Mouse (Mus musculus) gastrocnemius, postnatal 25 days (tissue): ENCODE results near the gene Gm49416. TPM values are rescaled to one million over a fixed set of nuclear protein-coding genes. Genes with fewer than 3 reads are reported as not detected.
A peak's percentile ranks its signal among the peaks of the same experiment; 100 is the strongest.

ENCODE experiments used
- DNase-seq: peaks from one replicate; pipeline ENCODE4 v3.0.0; 2022
- microRNA-seq, 2 experiments: library from miRNA; unstranded; fragments of <30 nt; microRNA quantifications; one replicate each; pipeline ENCODE4 v1.2.0; 2021; ENCODE audit warnings: borderline replicate concordance in 2 of 2
- total RNA-seq, 2 experiments: library from RNA; stranded (reverse); gene quantifications; 1 replicate in 1 of 2; 2 replicates in 1 of 2; pipeline ENCODE4 v1.2.3; 2021

Gm49416 gene
- total RNA-seq, 2 experiments from 2014 or later: not detected

GRCm38 (mm10) chr19:8920836-8921291, 32.1 kb downstream of the Gm49416 start:
- no peak for DNase-seq

DNA sequence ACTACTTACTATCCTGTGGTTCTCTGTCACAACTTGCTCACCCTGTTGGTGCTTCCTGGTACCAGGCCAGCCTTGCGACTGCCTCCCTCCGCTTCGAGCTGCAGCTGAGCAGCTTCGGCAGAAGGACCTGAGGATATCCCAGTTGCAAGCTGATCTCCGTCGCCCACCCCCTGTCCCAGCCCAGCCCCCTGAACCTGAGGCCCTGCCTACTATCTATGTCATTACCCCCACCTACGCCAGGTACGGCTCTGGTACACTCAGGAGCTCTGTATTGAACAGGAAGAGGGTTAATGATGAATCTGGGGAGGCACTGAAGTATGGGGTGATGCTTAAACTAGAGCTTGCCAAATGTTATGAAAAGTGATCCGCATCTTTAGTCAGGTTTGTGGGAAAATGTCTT, 33.0 kb downstream of the Gm49416 start:
- DNase-seq: no peak

GRCm38 (mm10) chr19:8926766-8927165, 38.0 kb downstream of the Gm49416 start:
- DNase-seq: no peak

- DNase-seq: no peak
Observed at GRCm38 (mm10) chr19:8927891-8928525, 39.3 kb downstream of the Gm49416 start.

- DNase-seq: no peak
Observed at GRCm38 (mm10) chr19:8928689-8929223, 40.0 kb downstream of the Gm49416 start.

GRCm38 (mm10) chr19:8929224-8930088, 40.7 kb downstream of the Gm49416 start, which contains the start of the genes Rom1 and Eml3:
TSS of gene Rom1 (minus strand) at chr19:8929356.
TSS of gene Eml3 (plus strand) at chr19:8929552.
- peak; percentile 92 for DNase-seq

- no peak for DNase-seq
Observed at GRCm38 (mm10) chr19:8930117-8930516, 41.4 kb downstream of the Gm49416 start.

DNA sequence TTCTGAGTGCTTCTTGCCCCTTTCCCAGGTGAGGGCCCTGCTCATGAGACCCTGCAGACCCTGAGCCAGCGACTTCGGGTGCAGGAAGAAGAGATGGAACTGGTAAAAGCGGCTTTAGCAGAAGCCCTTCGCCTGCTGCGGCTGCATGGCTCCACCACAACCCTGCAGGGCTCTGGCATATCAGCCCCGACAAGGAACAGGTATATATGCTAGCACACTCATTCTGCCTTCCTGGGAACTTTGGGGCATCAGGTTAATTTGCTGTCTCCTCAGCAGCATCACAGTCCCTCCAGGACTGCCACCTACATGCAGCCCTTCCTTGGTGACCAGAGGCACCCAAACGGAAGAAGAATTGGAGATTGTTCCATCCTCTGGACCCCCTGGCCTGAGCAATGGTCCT, 42.0 kb downstream of the Gm49416 start:
- no peak for DNase-seq

DNA sequence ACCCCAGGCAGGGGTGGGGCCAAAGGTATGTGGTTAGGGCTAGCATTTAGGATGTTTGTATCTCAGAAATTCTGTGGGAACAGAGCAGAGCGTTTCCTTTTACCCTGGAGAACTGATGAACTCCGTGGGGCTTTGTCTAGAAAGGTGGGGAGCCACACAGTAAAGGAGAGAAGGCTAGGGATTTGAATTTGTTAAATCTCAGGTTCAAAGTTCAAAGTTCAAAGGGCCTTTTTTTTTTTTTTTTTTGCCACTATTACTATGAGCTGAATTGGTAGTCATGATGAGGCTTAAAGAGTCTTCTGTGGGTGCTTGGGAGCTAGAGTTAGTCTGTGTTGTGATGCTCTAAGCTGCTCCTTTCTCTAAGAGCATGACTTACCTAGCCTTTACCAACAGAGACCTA, 48.0 kb downstream of the Gm49416 start:
- DNase-seq: no peak

GRCm38 (mm10) chr19:8940526-8941133, 51.9 kb downstream of the Gm49416 start:
- no peak for DNase-seq

GRCm38 (mm10) chr19:8941136-8941514, 52.4 kb downstream of the Gm49416 start:
- no peak for DNase-seq

DNA sequence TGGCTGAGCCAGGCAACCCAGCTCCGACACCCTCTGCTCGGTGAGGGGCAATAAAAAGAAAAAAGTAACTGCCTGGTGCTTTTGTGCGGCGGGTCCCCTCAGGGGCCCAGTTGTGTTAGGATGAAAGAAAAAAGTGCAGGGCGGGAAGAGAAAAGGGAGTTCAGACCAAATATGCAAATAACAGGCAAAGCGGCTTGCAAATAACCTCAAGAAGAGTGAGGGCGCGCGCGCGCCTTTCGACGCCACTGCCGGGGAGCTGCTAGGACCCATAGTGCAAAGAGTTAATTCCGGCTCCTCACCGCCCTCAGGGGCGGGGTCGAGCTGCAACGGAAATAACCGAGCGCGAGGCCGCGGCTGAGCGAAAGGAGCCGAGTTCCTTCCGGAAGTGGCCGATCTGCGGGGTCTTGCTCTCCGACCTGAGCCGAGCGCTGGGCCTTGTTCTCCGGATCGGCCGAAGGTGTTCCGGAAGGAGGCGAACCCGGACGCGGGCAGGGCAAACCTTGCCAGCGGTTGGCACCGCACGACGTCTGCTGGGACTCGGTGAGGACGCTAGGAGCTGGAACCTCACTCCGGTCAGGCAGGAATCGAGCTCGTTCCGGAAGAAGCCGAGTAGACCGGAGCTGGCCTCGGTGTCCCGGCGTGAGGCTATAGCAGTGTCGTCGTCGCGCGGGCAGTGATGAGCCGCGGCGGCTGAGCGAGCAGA, 52.9 kb downstream of the Gm49416 start, which contains the start of gene Mta2:
Gene Mta2, plus strand, starts transcription at position 361 of the 703 bp plus-strand sequence.
- DNase-seq: peak; percentile 97

- DNase-seq: no peak
Observed at GRCm38 (mm10) chr19:8942276-8942964, 53.7 kb downstream of the Gm49416 start.

DNA sequence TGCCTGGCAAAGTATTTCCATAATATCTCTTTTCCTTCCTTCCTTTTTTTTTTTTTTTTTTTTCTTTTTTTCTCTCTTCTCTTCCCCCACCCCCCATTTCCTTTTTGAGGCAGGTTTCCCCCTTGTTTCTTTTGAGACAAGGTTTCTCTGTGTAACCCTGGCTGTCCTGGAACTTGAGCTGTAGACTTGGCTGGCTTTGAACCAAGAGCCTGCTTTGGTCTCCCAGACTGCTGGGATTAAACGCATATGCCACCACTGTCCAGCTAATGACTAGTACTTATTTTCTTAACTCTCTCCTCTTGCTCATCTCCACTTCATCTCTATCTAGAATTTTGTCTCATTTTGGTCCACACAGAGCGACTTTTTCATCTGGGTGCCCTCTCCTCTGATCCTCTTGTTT, 54.3 kb downstream of the Gm49416 start:
- DNase-seq: no peak

- no peak for DNase-seq
Observed at GRCm38 (mm10) chr19:8944062-8944461, 55.3 kb downstream of the Gm49416 start.

GRCm38 (mm10) chr19:8944750-8945149, 56.0 kb downstream of the Gm49416 start:
- peak; percentile 69 for DNase-seq

Small RNA genes lying within 50 kb of the gene (microRNA-seq; reads per million reads assigned to microRNA genes)
- 0 to 0.74 reads per million in 2 experiments for gene Mir5136

Other genes with a start within 250 kb of the Gm49416 start
- not detected for gene Chrm1, start 225.1 kb upstream of the Gm49416 start, total RNA-seq
- gene Slc3a2, start 165.6 kb upstream of the Gm49416 start, total RNA-seq: 10 to 100 TPM; 26.7 to 34.6 TPM
- gene Wdr74, start 153.1 kb upstream of the Gm49416 start, total RNA-seq: 10 to 100 TPM; 16.9 to 18.2 TPM
- not detected for gene 1700092M07Rik, start 148.2 kb upstream of the Gm49416 start, total RNA-seq
- gene Stx5a, start 147.5 kb upstream of the Gm49416 start, total RNA-seq: 10 to 100 TPM; 20.9 to 21.6 TPM
- gene Nxf1, start 131.9 kb upstream of the Gm49416 start, total RNA-seq: 10 to 100 TPM; 32.4 to 33.8 TPM
- gene Tmem223, start 117.9 kb upstream of the Gm49416 start, total RNA-seq: 10 to 100 TPM; 82.8 to 87.5 TPM
- gene Tmem179b, start 114.5 kb upstream of the Gm49416 start, total RNA-seq: 1 to 10 TPM; 8.3 to 9.8 TPM
- 1 to 10 TPM; 4.8 to 5.8 TPM for gene Taf6l, start 102.5 kb upstream of the Gm49416 start, total RNA-seq
- gene Polr2g, start 90.3 kb upstream of the Gm49416 start, total RNA-seq: 10 to 100 TPM; 29.3 to 34.7 TPM
- under 1 TPM; 0.43 to 0.56 TPM for gene Zbtb3, start 86.4 kb upstream of the Gm49416 start, total RNA-seq
- gene Ttc9c, start 69.6 kb upstream of the Gm49416 start, total RNA-seq: 10 to 100 TPM; 10.9 to 13.1 TPM
- gene Hnrnpul2, start 68.9 kb upstream of the Gm49416 start, total RNA-seq: 10 to 100 TPM; 34.7 to 38.6 TPM
- gene AC129217.1, start 59.2 kb upstream of the Gm49416 start, total RNA-seq: not detected
- 10 to 100 TPM; 15.7 to 20.8 TPM for gene Bscl2, start 51.5 kb upstream of the Gm49416 start, total RNA-seq
- gene Gng3, start 49.7 kb upstream of the Gm49416 start, total RNA-seq: not detected
- 10 to 100 TPM in 1 of 2 experiments, 1 to 10 TPM in 1; 6.8 to 10.9 TPM for gene Lrrn4cl, start 38.2 kb upstream of the Gm49416 start, total RNA-seq
- gene Ubxn1, start 17.4 kb upstream of the Gm49416 start, total RNA-seq: 100 to 1,000 TPM; 190 to 208 TPM
- 10 to 100 TPM; 50.8 to 57.0 TPM for gene Uqcc3, start 8.0 kb upstream of the Gm49416 start, total RNA-seq
- 10 to 100 TPM in 1 of 2 experiments, 1 to 10 TPM in 1; 4.8 to 10.3 TPM for gene Lbhd1, start 5.2 kb upstream of the Gm49416 start, total RNA-seq
- gene Gm49403, start 5.0 kb upstream of the Gm49416 start, total RNA-seq: not detected
- gene 1810009A15Rik, start 73 bp upstream of the Gm49416 start, total RNA-seq: 10 to 100 TPM; 13.1 to 18.0 TPM
- 1 to 10 TPM; 8.3 to 9.4 TPM for gene Ints5, start 4.1 kb downstream of the Gm49416 start, total RNA-seq
- gene Ganab, start 9.1 kb downstream of the Gm49416 start, total RNA-seq: 10 to 100 TPM; 23.1 to 25.9 TPM
- 10 to 100 TPM; 27.2 to 28.3 TPM for gene B3gat3, start 31.4 kb downstream of the Gm49416 start, total RNA-seq
- 10 to 100 TPM in 1 of 2 experiments, 1 to 10 TPM in 1; 6.7 to 18.4 TPM for gene Rom1, start 40.4 kb downstream of the Gm49416 start, total RNA-seq
- gene Eml3, start 40.6 kb downstream of the Gm49416 start, total RNA-seq: 1 to 10 TPM; 6.0 to 7.2 TPM
- gene Mta2, start 52.9 kb downstream of the Gm49416 start, total RNA-seq: 10 to 100 TPM; 19.5 to 21.9 TPM
- gene Tut1, start 64.9 kb downstream of the Gm49416 start, total RNA-seq: 1 to 10 TPM; 5.7 to 7.2 TPM
- 100 to 1,000 TPM; 464 to 492 TPM for gene Eef1g, start 78.1 kb downstream of the Gm49416 start, total RNA-seq
- 100 to 1,000 TPM; 183 to 204 TPM for gene Ahnak, start 100.4 kb downstream of the Gm49416 start, total RNA-seq
- not detected for gene Scgb1a1, start 199.0 kb downstream of the Gm49416 start, total RNA-seq
- 10 to 100 TPM; 25.1 to 26.0 TPM for gene Asrgl1, start 246.7 kb downstream of the Gm49416 start, total RNA-seq